Mouse (Mus musculus): Measurements from ENCODE around the gene Sec31b.

Sec31b gene

GRCm38 (mm10) chr19:44545321-44546041 is at the start of gene Sec31b:
Gene Sec31b, minus strand, starts transcription at chr19:44545864.
- no peak for DNase-seq (ENCODE audit: extremely low spot score, low read depth, low spot score)

GRCm38 (mm10) chr19:44594180-44594579 is 48.5 kb upstream of the Sec31b start:
- DNase-seq (ENCODE audit: extremely low spot score, low read depth, low spot score) = no peak

- no peak for DNase-seq (ENCODE audit: extremely low spot score, low read depth, low spot score)
Measured at GRCm38 (mm10) chr19:44591638-44592037, 46.0 kb upstream of the Sec31b start.

- DNase-seq (ENCODE audit: extremely low spot score, low read depth, low spot score) = no peak
Measured at GRCm38 (mm10) chr19:44590992-44591391, 45.3 kb upstream of the Sec31b start.

DNA sequence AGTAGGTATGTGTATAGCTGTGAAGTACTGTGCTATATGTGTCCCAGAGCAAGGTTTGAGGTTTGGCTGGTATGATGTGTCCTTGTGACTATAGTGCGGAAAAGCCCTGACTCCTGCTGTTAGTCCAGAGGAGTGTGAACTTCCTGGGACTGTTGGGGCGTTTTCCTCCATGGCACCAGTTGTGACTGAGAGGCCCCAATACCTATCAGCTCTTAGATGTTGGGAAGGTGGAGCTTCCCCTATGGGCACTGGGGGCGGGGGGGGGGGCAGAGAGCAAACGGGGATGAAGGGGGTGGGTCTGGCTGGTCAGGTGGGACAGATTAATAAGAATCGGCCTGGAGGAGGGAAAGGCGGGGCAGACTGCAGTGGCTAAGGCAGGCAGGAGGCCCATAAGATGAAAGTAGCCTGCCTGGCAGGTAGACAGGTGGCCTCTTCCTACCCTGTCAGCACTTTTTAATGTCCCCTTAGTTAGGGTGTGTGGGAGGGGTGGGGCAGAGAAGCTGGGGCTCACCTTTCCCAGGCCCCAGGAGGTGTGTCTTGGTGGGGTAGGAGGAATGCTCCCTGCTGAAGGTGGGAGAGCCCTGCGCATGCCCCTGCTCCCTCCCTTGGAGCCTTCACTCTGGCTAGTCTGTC is 44.0 kb upstream of the Sec31b start:
- no peak for DNase-seq (ENCODE audit: extremely low spot score, low read depth, low spot score)

- no peak for DNase-seq (ENCODE audit: extremely low spot score, low read depth, low spot score)
Measured at GRCm38 (mm10) chr19:44588036-44588435, 42.4 kb upstream of the Sec31b start.

- peak; percentile 68 for DNase-seq (ENCODE audit: extremely low spot score, low read depth, low spot score)
Measured at GRCm38 (mm10) chr19:44582638-44583309, 37.1 kb upstream of the Sec31b start.

DNA sequence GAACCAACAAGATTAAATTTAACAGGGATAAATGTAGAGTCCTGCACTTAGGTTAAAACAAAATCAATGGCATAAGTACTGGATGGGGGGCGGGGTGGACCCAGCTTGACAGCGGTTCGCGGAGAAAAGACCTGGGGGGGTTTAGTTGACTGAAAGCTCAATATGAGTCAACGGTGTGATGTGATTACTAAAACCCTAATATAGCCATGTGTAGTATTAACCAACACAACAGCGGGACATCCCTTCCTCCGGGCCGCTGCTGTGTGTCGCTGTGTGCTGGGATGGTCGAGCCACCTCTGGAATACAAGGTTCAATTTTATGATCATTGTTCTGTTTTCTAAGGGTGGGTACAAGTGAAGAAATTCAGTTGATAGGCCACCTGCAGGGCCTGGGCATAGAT is 36.4 kb upstream of the Sec31b start:
- DNase-seq (ENCODE audit: extremely low spot score, low read depth, low spot score) = no peak

DNA sequence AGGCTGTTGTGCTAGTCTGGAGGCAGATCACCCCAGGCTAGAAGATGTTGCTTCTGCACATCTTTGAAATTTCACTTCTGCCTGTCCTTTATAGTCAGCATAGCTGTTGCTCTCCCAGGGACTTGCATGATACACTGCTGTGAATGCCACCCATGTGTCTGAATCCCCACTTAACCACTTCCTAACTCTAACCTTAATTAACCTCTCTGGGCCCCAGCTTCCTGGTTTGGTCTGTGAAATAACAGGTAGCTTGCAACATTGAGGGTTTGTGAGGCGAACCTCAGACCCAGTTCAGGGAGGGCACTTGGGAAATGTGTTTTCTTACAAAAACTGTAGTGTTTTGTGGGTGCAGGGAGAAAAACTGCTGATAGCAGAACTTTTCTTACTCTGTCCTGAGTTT is 32.4 kb upstream of the Sec31b start:
- no peak for DNase-seq (ENCODE audit: extremely low spot score, low read depth, low spot score)

GRCm38 (mm10) chr19:44576275-44576674 is 30.6 kb upstream of the Sec31b start:
- DNase-seq (ENCODE audit: extremely low spot score, low read depth, low spot score) = no peak

DNA sequence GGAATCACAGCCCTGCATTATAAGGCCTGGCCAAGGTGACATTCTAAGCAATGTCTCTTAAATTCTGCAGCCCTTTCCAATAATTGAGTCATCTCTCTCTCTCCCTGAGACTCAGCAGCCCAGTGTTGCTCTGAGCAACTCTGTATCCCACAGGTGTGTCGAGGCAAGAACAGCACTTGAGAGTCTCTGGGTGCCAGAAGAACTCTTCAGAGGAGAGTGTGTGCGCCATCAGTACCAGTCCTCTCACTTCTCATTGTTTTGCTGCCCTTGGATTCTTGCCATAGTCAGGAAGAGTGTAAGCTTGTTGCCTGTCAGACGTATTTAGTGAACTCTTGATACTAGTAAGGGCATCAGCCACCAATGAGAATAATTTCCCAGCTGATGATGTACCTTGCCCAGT is 22.1 kb upstream of the Sec31b start:
- no peak for DNase-seq (ENCODE audit: extremely low spot score, low read depth, low spot score)

DNA sequence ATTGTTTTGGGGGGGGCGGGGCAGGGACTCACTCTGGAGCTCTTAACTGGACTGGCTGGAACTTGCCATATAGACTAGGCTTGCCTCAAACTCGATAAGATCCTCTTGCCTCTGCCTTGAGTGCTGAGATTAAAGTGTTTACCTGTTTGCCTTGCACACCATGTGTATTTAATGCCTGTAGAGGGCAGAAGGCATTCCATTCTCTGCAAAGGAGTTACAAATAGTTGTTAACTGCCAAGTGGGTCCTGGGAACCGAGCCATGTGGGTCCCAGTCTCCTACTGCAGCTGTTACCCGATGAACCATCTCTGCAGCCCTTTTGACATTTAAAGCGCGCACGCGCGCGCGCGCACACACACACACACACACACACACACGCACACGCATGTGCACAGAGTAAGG is 18.3 kb upstream of the Sec31b start:
- no peak for DNase-seq (ENCODE audit: extremely low spot score, low read depth, low spot score)

DNA sequence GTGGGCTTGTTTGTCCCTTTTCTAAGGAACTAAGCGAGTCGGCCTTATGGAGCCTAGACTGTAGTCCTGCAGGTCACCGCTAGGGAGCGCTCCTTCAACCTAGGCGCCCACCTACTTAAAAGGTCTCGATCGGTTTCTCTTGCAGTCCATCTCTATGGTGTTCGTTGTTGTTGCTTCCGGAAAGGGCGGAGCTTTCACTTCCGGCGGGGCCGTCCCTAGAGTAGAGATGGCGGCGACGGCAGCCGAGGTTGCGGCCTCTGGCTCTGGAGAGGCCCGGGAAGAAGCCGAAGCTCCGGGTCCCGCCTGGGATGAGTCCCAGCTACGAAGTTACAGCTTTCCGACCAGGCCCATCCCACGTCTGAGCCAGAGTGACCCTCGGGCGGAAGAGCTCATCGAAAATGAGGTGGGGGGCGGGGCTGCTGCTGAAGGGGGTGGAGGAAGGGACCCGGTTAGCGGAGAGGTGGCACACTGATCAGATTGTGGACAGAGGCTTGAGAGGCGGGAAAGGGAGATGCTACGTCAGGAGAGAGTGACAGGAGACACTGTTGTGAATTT is 17.1 kb upstream of the Sec31b start, which contains the start of gene Hif1an:
TSS of gene Hif1an (plus strand) at position 199 of the 555 bp plus-strand sequence.
- DNase-seq (ENCODE audit: extremely low spot score, low read depth, low spot score) = peak; percentile 98

GRCm38 (mm10) chr19:44554861-44555590 is 9.4 kb upstream of the Sec31b start, which contains the start of gene Ndufb8:
Gene Ndufb8, minus strand, starts transcription at chr19:44555440.
- DNase-seq (ENCODE audit: extremely low spot score, low read depth, low spot score) = peak; percentile 82

GRCm38 (mm10) chr19:44554490-44554860 is 8.8 kb upstream of the Sec31b start:
- no peak for DNase-seq (ENCODE audit: extremely low spot score, low read depth, low spot score)

DNA sequence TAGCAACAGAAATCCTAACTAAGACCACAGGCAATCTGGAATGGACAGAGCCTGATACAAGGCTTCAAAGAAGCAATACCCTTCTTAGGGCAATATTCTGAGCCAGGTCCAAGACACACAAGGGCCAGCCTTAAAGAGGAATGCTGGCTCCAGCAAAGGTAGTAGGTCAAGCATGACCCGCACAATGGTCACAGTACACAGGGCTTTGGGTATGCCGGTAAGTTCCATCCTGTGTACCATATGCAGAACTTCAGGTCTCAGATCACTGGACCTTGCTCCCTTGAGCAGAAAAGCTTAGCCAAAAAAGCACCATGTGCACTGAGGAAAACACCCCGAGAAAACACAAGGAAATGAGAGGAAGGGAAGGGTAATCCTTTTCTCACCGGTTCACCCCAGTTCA is 7.6 kb upstream of the Sec31b start:
- DNase-seq (ENCODE audit: extremely low spot score, low read depth, low spot score) = no peak

- no peak for DNase-seq (ENCODE audit: extremely low spot score, low read depth, low spot score)
Measured at GRCm38 (mm10) chr19:44552731-44553130, 7.1 kb upstream of the Sec31b start, which contains the start of gene Gm20538. Gene Gm20538, minus strand, starts transcription at chr19:44552831.

GRCm38 (mm10) chr19:44544775-44545174 is 889 bp downstream of the Sec31b start:
- peak; percentile 66 for DNase-seq (ENCODE audit: extremely low spot score, low read depth, low spot score)

GRCm38 (mm10) chr19:44544372-44544771 is 1.3 kb downstream of the Sec31b start:
- no peak for DNase-seq (ENCODE audit: extremely low spot score, low read depth, low spot score)

GRCm38 (mm10) chr19:44542694-44543178 is 2.9 kb downstream of the Sec31b start:
- DNase-seq (ENCODE audit: extremely low spot score, low read depth, low spot score) = no peak

DNA sequence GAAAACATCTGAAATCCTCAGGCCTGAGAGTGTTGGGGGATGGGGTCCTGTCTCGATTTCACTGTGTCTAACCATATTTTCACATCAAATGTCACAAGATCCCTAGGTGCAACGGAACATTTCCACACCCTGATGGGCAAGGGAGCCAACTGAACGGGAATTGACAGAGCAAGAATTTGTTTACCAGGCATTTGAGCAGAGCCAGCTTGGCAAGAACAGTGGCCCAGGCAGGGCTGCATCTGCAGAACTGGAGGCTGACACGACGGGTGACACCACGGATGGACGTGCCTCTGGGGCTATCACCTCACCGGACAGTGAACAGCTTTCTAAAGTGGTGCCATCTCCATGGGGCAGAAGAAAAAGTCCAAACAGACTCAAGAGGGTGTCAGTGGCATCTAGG is 8.2 kb downstream of the Sec31b start:
- DNase-seq (ENCODE audit: extremely low spot score, low read depth, low spot score) = no peak

Measured in hindlimb bud, embryonic 11.5 days (tissue).